Mouse (Mus musculus) thymus, postnatal 14 days (tissue): ENCODE measurements around the gene Ttll1.
"Not testable (repeated sequence)": the region's sequence is repeated elsewhere in the genome, so short reads cannot be mapped to it uniquely, and the experiment has no call there.

Source experiments
- DNase-seq: peaks from one replicate; pipeline ENCODE4 v3.0.0; 2021

Gene Ttll1

GRCm38 (mm10) chr15:83523638-83524332 is 13.1 kb upstream of the Ttll1 start:
- DNase-seq: no peak

GRCm38 (mm10) chr15:83523196-83523595 is 12.5 kb upstream of the Ttll1 start:
- DNase-seq: no peak

GRCm38 (mm10) chr15:83520861-83521382 is 10.2 kb upstream of the Ttll1 start:
- no peak for DNase-seq

GRCm38 (mm10) chr15:83518215-83519048 is 7.7 kb upstream of the Ttll1 start:
- peak; percentile 74 for DNase-seq

GRCm38 (mm10) chr15:83515018-83515417 is 4.3 kb upstream of the Ttll1 start:
- no peak for DNase-seq

GRCm38 (mm10) chr15:83512489-83513281 is 2.0 kb upstream of the Ttll1 start:
- DNase-seq: no peak

GRCm38 (mm10) chr15:83509950-83510804 is 516 bp downstream of the Ttll1 start:
- no peak for DNase-seq

GRCm38 (mm10) chr15:83501483-83501882 is 9.2 kb downstream of the Ttll1 start:
- DNase-seq: not testable (repeated sequence)

GRCm38 (mm10) chr15:83500352-83500751 is 10.3 kb downstream of the Ttll1 start:
- peak; percentile 68 for DNase-seq

- DNase-seq: no peak
Measured at GRCm38 (mm10) chr15:83499211-83499755, 11.4 kb downstream of the Ttll1 start.

GRCm38 (mm10) chr15:83497299-83497698 is 13.4 kb downstream of the Ttll1 start:
- peak; percentile 31 for DNase-seq

- DNase-seq: no peak
Measured at GRCm38 (mm10) chr15:83495787-83496367, 14.8 kb downstream of the Ttll1 start.

GRCm38 (mm10) chr15:83495195-83495594 is 15.5 kb downstream of the Ttll1 start:
- DNase-seq: no peak

- DNase-seq: no peak
Measured at GRCm38 (mm10) chr15:83494572-83494920, 16.1 kb downstream of the Ttll1 start.

- no peak for DNase-seq
Measured at GRCm38 (mm10) chr15:83493856-83494571, 16.7 kb downstream of the Ttll1 start.

GRCm38 (mm10) chr15:83491891-83492290 is 18.8 kb downstream of the Ttll1 start:
- no peak for DNase-seq

GRCm38 (mm10) chr15:83489471-83489870 is 21.2 kb downstream of the Ttll1 start:
- DNase-seq: no peak

- no peak for DNase-seq
Measured at GRCm38 (mm10) chr15:83487477-83488115, 23.1 kb downstream of the Ttll1 start.

- no peak for DNase-seq
Measured at GRCm38 (mm10) chr15:83484311-83484710, 26.4 kb downstream of the Ttll1 start.

- DNase-seq: peak; percentile 43
Measured at GRCm38 (mm10) chr15:83483482-83483881, 27.2 kb downstream of the Ttll1 start.
